Mouse (Mus musculus) G1E (cell line): ENCODE results near the gene Ttc28. TPM values are rescaled to one million over a fixed set of nuclear protein-coding genes. Genes with fewer than 3 reads are reported as not detected.

Experiments
- ATAC-seq: 2 replicates; pipeline ENCODE4 v1.8.0; 2016; ENCODE audit warnings: mild to moderate bottlenecking; ENCODE audit not compliant: insufficient number of reproducible peaks, poor library complexity, low FRiP score, severe bottlenecking; ENCODE audit errors: extremely low read depth
- DNase-seq: peaks from one replicate; pipeline ENCODE4 v3.0.0; 2012; ENCODE audit warnings: low spot score
- H3K27me3 ChIP-seq: 2 replicates; pipeline ENCODE4 v1.6.1; 2012; ENCODE audit warnings: mild to moderate bottlenecking, low read length, inconsistent platforms; ENCODE audit not compliant: insufficient read depth
- H3K36me3 ChIP-seq: replicated peaks from 2 replicates; pipeline ENCODE3; 2012; ENCODE audit warnings: mild to moderate bottlenecking, inconsistent platforms
- H3K4me1 ChIP-seq: 2 replicates; pipeline ENCODE4 v1.6.1; 2012; ENCODE audit warnings: low read depth, low read length, inconsistent platforms, mixed read lengths; ENCODE audit not compliant: insufficient read depth
- H3K4me3 ChIP-seq: 2 replicates; pipeline ENCODE4 v1.5.1; 2012; ENCODE audit warnings: low read depth, mild to moderate bottlenecking, inconsistent platforms, low read length, moderate library complexity, mixed read lengths
- H3K9me3 ChIP-seq: replicated peaks from 2 replicates; pipeline ENCODE4 v1.6.1; 2012; ENCODE audit warnings: inconsistent platforms
- CTCF ChIP-seq: IDR thresholded peaks from 2 replicates; pipeline ENCODE4 v1.5.1; 2012; ENCODE audit warnings: low read depth, low read length, inconsistent platforms, mixed read lengths
- GATA1 ChIP-seq: IDR thresholded peaks from 2 replicates; pipeline ENCODE4 v1.6.1; 2012; ENCODE audit warnings: borderline replicate concordance, low read length, inconsistent platforms, mixed read lengths
- GATA2 ChIP-seq: IDR thresholded peaks from 2 replicates; pipeline ENCODE4 v1.6.1; 2012; ENCODE audit warnings: low read depth, low read length, inconsistent platforms, borderline replicate concordance
- POLR2AphosphoS5 ChIP-seq: IDR thresholded peaks from 2 replicates; pipeline ENCODE4 v1.6.1; 2012; ENCODE audit warnings: low read depth, low read length, inconsistent platforms; ENCODE audit not compliant: insufficient replicate concordance
- TAL1 ChIP-seq: conservative IDR thresholded peaks from 2 replicates; pipeline ENCODE4 v1.6.1; 2012; ENCODE audit warnings: low read depth, low read length, inconsistent platforms, mixed read lengths
- polyA plus RNA-seq: library from polyadenylated mRNA; stranded (reverse); fragments of >175 nt; gene quantifications from 2 replicates; pipeline ENCODE4 v1.2.3, GENCODE M21; 2012
- total RNA-seq, 2 experiments: library from RNA; stranded (forward) in 1 of 2; stranded (reverse) in 1 of 2; fragments of 200-1000 nt in 1 of 2; fragments of >200 nt in 1 of 2; fragmentation: Nextera tagmentation in 1 of 2; gene quantifications; 2 replicates each; pipeline ENCODE4 v1.2.3; 2014 to 2017

The Ttc28 gene
- total and polyA plus RNA-seq, 3 experiments: 0.28 to 2.0 (median 0.55) TPM

DNA sequence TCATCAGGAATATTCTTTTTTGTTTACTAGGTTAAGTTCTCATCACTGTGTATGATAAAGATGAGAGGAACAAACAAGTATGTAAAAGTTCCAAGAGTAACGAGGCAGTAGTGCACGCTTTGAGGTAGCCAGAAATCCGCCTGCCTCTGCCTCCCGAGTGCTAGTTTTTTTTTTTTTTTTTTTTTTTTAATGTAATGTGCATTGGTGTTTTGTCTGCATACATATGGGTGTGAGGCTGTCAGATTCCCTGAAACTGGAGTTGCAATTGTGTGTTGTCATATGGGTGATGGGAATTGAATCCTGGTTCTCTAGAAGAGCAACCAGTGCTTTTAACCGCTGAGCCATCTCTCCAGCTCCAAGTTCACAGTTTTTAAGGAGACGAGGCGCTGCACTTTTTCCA lies 561 bp upstream of the Ttc28 start:
- TF ChIP-seq GATA1 (no peak), GATA2 (no peak), TAL1 (no peak), CTCF (no peak), POLR2AphosphoS5 (no peak)
- peaks cover 14% of the 10 kb centered on the region for H3K4me1 ChIP-seq
- no peaks in the 10 kb centered on the region for H3K9me3 ChIP-seq
- peaks cover 25% of the 10 kb centered on the region for H3K36me3 ChIP-seq
- peak overlapping the region; percentile 79 for H3K4me3 ChIP-seq
- H3K27me3 ChIP-seq: no peaks in the 10 kb centered on the region
- ATAC-seq (no peak), DNase-seq (no peak)

DNA sequence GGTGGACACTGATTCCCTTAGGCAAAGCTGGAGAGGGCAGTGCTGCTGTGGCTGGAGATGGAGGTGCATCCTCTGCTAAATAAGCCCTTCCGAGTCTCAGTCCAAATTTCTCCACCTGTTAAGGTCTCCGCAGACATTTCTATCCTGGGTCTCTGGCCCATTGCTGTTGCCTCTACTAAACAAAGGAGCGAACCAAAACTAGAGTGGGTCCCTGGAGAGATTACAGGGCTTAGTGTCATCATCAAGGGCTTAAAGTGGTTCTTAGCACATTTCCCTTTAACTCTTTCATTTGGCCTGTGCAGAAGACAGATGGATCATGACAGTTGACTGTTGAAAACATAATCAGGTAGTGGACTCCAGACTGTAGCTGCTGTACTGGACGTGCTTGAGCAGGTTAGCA lies 9.0 kb downstream of the Ttc28 start:
- Histone ChIP-seq H3K4me3 (no peak overlapping the region), H3K36me3 (no peaks in the 10 kb centered on the region), H3K27me3 (0 out of 2 replicates have a peak, but pooled peaks cover 3% of the 10 kb centered on the region), H3K4me1 (no peaks in the 10 kb centered on the region), H3K9me3 (no peaks in the 10 kb centered on the region)
- DNase-seq: no peak
- no peak for ATAC-seq
- no peak for TF ChIP-seq CTCF
- TF ChIP-seq GATA2: no peak
- TF ChIP-seq TAL1: no peak

DNA sequence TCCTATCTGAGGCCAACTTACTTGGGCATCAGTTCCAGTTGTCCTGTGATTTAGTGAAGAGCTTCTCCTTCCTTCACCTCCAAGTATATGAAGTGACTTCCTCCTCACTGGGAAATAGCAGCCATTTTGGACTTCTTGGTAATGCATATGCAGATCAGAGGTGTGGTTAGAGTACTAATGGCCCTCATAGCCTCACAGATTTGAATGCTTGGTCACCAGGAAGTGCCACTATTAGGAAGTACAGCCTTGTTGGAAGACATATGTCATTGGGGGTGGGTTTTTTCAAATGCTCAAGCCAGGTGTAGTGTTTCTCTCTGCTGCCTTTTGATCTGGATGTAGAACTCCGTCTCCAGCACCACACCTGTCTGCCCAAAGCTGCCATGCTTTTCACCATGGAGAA lies 10.3 kb downstream of the Ttc28 start:
- 0 out of 2 replicates have a peak, but pooled peaks cover 3% of the 10 kb centered on the region for H3K27me3 ChIP-seq
- ATAC-seq (no peak), DNase-seq (no peak)
- no peak for TF ChIP-seq POLR2AphosphoS5
- TF ChIP-seq GATA1: no peak
- TF ChIP-seq CTCF: no peak
- TF ChIP-seq TAL1: no peak
- no peak for TF ChIP-seq GATA2
- no peaks in the 10 kb centered on the region for H3K36me3 ChIP-seq
- no peak overlapping the region for H3K4me3 ChIP-seq
- no peaks in the 10 kb centered on the region for H3K4me1 ChIP-seq
- H3K9me3 ChIP-seq: no peaks in the 10 kb centered on the region

DNA sequence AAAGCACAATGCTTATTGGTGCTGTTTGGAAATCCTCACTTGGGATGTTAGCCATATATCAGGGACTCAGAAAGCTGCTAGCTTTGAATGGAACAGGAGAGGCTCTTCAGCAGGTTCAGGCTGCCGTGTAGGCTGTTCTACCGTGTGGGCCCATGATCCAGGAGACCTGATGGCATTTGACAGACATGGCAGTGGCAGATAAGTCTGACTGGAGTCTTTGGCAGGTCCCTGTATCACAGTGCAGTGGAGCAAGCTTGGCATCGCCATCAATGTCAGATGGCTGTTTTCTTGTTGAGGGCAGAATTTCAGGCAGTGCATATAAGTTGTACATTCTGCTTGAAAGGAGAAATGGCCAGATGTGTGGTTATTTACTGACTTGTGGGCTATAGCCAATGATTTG lies 11.0 kb downstream of the Ttc28 start:
- Histone ChIP-seq H3K9me3 (no peaks in the 10 kb centered on the region), H3K27me3 (0 out of 2 replicates have a peak, but pooled peaks cover 3% of the 10 kb centered on the region), H3K4me3 (no peak overlapping the region), H3K4me1 (no peaks in the 10 kb centered on the region), H3K36me3 (no peaks in the 10 kb centered on the region)
- TF ChIP-seq POLR2AphosphoS5: no peak
- no peak for TF ChIP-seq GATA2
- no peak for TF ChIP-seq CTCF
- no peak for TF ChIP-seq GATA1
- no peak for TF ChIP-seq TAL1
- DNase-seq (no peak), ATAC-seq (no peak)

DNA sequence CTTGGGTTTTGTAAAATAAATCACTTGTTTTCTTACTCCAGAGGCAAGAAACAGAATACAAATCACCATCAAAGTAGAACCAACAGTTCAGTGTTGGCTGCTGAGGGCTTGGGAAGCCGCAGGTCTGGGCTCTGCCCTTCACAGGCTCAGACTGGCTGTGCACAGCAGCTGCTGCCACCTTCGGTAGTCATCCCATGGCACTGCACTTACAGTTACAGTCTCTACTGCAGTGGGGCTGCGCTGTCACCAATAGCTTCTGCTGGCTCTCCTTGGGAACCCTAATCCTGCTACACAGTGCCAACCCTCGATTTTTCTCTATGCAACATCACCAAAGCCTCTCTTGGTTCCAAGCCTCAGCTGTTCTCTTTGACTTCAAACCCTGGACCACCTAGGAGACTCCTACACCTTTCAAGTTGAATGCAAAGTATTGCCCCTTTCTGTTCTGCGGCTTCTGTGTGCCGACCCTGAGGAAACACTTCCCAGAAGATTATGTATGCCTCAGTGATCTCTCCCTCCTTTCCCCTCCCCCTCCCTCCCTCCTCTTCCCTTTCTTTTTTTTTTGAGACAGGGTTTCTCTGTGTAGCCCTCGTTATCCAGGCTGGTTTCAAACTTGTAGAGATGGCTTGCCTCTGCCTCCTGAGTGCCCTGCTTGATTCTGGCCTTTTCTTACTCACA lies 17.6 kb downstream of the Ttc28 start:
- no peaks in the 10 kb centered on the region for H3K9me3 ChIP-seq
- TF ChIP-seq GATA1: no peak
- no peak for TF ChIP-seq POLR2AphosphoS5
- no peak for TF ChIP-seq TAL1
- no peak for TF ChIP-seq CTCF
- TF ChIP-seq GATA2: no peak
- H3K4me3 ChIP-seq: no peak overlapping the region
- H3K36me3 ChIP-seq: no peaks in the 10 kb centered on the region
- H3K27me3 ChIP-seq: no peaks in the 10 kb centered on the region
- DNase-seq (no peak), ATAC-seq (no peak)
- H3K4me1 ChIP-seq: no peaks in the 10 kb centered on the region

DNA sequence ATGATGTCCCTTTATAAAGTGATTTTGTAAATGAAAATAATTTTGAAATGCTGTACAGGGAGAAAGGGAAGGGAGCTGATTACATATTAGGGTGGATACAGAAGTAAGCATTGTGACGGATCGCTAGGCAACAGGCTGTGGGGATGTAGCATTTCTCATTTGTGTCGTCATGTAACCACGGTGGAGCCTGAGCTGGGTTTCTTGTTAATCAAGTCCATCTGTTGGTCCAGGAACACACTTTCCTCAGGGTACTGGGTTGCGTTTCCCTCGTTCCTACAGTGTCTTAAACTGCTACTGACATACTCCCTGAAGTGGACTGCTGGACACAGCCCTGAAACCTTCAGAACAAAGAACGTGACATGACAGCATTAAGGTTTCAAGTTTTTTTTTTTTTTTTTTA lies 18.6 kb downstream of the Ttc28 start:
- H3K9me3 ChIP-seq: no peaks in the 10 kb centered on the region
- ATAC-seq: no peak
- no peak overlapping the region for H3K4me3 ChIP-seq
- no peaks in the 10 kb centered on the region for H3K4me1 ChIP-seq
- H3K36me3 ChIP-seq: no peaks in the 10 kb centered on the region
- DNase-seq: no peak
- H3K27me3 ChIP-seq: no peaks in the 10 kb centered on the region
- TF ChIP-seq CTCF: no peak
- no peak for TF ChIP-seq GATA1
- TF ChIP-seq GATA2: no peak
- no peak for TF ChIP-seq TAL1
- TF ChIP-seq POLR2AphosphoS5: no peak

DNA sequence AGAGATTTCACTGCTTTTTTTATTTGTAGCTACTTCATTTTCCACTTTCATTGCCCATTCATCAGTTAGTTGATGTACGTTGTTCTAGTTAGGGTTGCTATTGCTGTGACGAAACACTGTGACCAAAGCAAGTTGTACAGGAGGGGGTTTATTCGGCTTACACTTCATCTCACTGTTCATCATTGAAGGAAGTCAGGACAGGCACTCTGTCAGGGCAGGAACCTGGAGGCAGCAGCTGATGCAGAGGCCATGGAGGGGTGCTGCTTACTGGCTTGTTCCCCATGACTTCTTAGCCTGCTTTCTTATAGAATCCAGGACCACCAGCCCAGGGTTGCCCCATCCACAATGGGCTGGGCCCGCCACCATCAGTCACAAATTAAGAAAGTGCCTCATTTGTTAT lies 19.2 kb downstream of the Ttc28 start:
- H3K4me3 ChIP-seq: no peak overlapping the region
- ATAC-seq: no peak
- DNase-seq: no peak
- no peaks in the 10 kb centered on the region for H3K4me1 ChIP-seq
- no peaks in the 10 kb centered on the region for H3K36me3 ChIP-seq
- TF ChIP-seq GATA1: no peak
- TF ChIP-seq CTCF: no peak
- no peak for TF ChIP-seq GATA2
- TF ChIP-seq POLR2AphosphoS5: no peak
- no peak for TF ChIP-seq TAL1
- H3K9me3 ChIP-seq: no peaks in the 10 kb centered on the region
- no peaks in the 10 kb centered on the region for H3K27me3 ChIP-seq
